Mouse (Mus musculus) heart, postnatal 0 days (tissue): ENCODE measurements around the gene AC124108.1.

ENCODE experiments used
- CTCF ChIP-seq: IDR thresholded peaks from 2 replicates; pipeline ENCODE4 v1.5.1; 2016; ENCODE audit warnings: antibody characterized with exemption, control low read depth, low read depth
- EP300 ChIP-seq: IDR thresholded peaks from 2 replicates; pipeline ENCODE4 v1.6.1; 2016; ENCODE audit warnings: antibody characterized with exemption, low read depth

- no peak for TF ChIP-seq CTCF
- TF ChIP-seq EP300: no peak
Measured at GRCm38 (mm10) chr1:132149410-132149809, 41.8 kb upstream of the AC124108.1 start.
